Mouse (Mus musculus) liver, postnatal 0 days (tissue): ENCODE data around the gene Lmx1a.

Experiments
- CTCF ChIP-seq: sonication (generic); IDR thresholded peaks from 2 replicates; pipeline ENCODE4 v1.5.1; 2016; ENCODE audit warnings: antibody characterized with exemption, low read depth
- EP300 ChIP-seq: IDR thresholded peaks from 2 replicates; pipeline ENCODE4 v1.6.1; 2016; ENCODE audit warnings: antibody characterized with exemption, low read depth, mild to moderate bottlenecking

GRCm38 (mm10) chr1:167878354-167878753, 189.3 kb downstream of the Lmx1a start:
- TF ChIP-seq CTCF: no peak
- TF ChIP-seq EP300: no peak
